Mouse (Mus musculus) lung, adult 2 months (tissue): ENCODE results near the gene Pmf1.

ENCODE experiments used
- CTCF ChIP-seq: fragments of 200-500 bp; IDR thresholded peaks from 2 replicates; pipeline ENCODE4 v1.5.1; 2011; ENCODE audit warnings: mild to moderate bottlenecking, low read length, control low read depth; ENCODE audit not compliant: insufficient read depth
- POLR2A ChIP-seq: fragments of 200-500 bp; IDR thresholded peaks from 2 replicates; pipeline ENCODE4 v1.6.1; 2011; ENCODE audit warnings: low read depth, mild to moderate bottlenecking, control low read depth, low read length, borderline replicate concordance; ENCODE audit errors: extremely low read depth

DNA sequence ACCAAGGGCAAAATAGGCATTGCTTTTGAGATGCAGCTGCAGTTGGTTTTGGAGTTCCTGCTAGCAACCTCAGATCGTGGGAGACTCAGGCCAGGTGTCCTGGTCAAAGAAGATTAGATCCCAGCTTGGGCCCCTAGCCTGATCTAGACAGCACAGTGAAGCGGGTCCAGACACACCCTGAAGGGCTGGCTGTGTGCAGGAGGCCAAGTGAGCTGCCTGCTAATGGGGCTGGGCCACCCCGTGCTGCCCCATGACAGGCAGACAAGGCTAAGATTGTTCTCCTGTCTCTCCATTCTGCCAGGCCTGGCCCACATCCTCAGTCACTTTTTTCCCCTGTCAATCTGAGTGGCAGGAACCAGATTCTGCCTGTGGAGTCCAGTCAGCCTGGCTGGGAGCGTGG lies 46.4 kb downstream of the Pmf1 start:
- TF ChIP-seq CTCF (no peak), POLR2A (no peak)
